Mouse (Mus musculus): ENCODE results near the gene Tbc1d2b.

- TF ChIP-seq CTCF (IDR thresholded peaks at IDR 0.05; ENCODE audit: control insufficient read depth, insufficient read depth, insufficient replicate concordance, low read depth, low read length) (no peak), POLR2A (IDR thresholded peaks at IDR 0.05; ENCODE audit: control insufficient read depth, low read depth, low read length) (no peak)
Measured at GRCm38 (mm10) chr9:90255844-90256405, 14.7 kb downstream of the Tbc1d2b start.

Data from testis, adult 2 months (tissue).